Mouse (Mus musculus): ENCODE measurements around the gene Mib2.

Mib2 gene

GRCm38 (mm10) chr4:155618321-155618720 is 50.7 kb downstream of the Mib2 start:
- DNase-seq (ENCODE audit: low spot score in 2 of 2): no peak

GRCm38 (mm10) chr4:155613264-155613663 is 55.7 kb downstream of the Mib2 start:
- no peak for DNase-seq (ENCODE audit: low spot score in 2 of 2)

- DNase-seq (ENCODE audit: low spot score in 2 of 2): no peak
These were observed 57.1 kb downstream of the Mib2 start for GRCm38 (mm10) chr4:155611860-155612259.

GRCm38 (mm10) chr4:155606825-155607224 is 62.2 kb downstream of the Mib2 start:
- DNase-seq (ENCODE audit: low spot score in 2 of 2): no peak

- DNase-seq (ENCODE audit: low spot score in 2 of 2): no peak
These were observed 63.9 kb downstream of the Mib2 start for GRCm38 (mm10) chr4:155605132-155605531.

All from frontal cortex, postnatal 25 days (tissue).